Mouse (Mus musculus) hindbrain, postnatal 0 days (tissue): ENCODE measurements around the gene Pfn2. TPM values are rescaled to one million over a fixed set of nuclear protein-coding genes. Genes with fewer than 3 reads are reported as not detected.
A peak's percentile ranks its signal among the peaks of the same experiment; 100 is the strongest.

ENCODE experiments used
- ATAC-seq: fragments of 200-750 bp; cut with Nextera tagmentation; 2 replicates; pipeline ENCODE4 v1.8.0; 2017; ENCODE audit warnings: mild to moderate bottlenecking, moderate TSS enrichment, moderate library complexity
- DNase-seq: peaks from one replicate; pipeline ENCODE4 v3.0.0-alpha.2; 2015; ENCODE audit warnings: low spot score
- H3K27ac ChIP-seq: fragments of 300-500 bp; sonication (generic); 2 replicates; pipeline ENCODE4 v1.5.1; 2014; ENCODE audit warnings: mild to moderate bottlenecking
- H3K27me3 ChIP-seq: fragments of 300-500 bp; sonication (generic); 2 replicates; pipeline ENCODE4 v1.6.1; 2014; ENCODE audit warnings: low read length, mixed read lengths; ENCODE audit not compliant: insufficient read depth
- H3K36me3 ChIP-seq: fragments of 300-500 bp; sonication (generic); 2 replicates; pipeline ENCODE4 v1.6.1; 2014; ENCODE audit warnings: low read length, mixed read lengths; ENCODE audit not compliant: insufficient read depth
- H3K4me1 ChIP-seq: fragments of 300-500 bp; sonication (generic); 2 replicates; pipeline ENCODE4 v1.6.1; 2014; ENCODE audit warnings: antibody characterized with exemption, low read length, mixed read lengths; ENCODE audit not compliant: insufficient read depth
- H3K4me2 ChIP-seq: fragments of 300-500 bp; sonication (generic); 2 replicates; pipeline ENCODE4 v1.6.1; 2014; ENCODE audit warnings: low read depth, mild to moderate bottlenecking, low read length, moderate library complexity, mixed read lengths
- H3K4me3 ChIP-seq: fragments of 300-500 bp; sonication (generic); 2 replicates; pipeline ENCODE4 v1.5.1; 2014; ENCODE audit warnings: low read length
- H3K9ac ChIP-seq: fragments of 300-500 bp; sonication (generic); replicated peaks from 2 replicates; pipeline ENCODE4 v1.6.1; 2014; ENCODE audit warnings: mild to moderate bottlenecking, low read length, moderate library complexity, mixed read lengths
- H3K9me3 ChIP-seq: fragments of 300-500 bp; sonication (generic); 2 replicates; pipeline ENCODE4 v1.6.1; 2016; ENCODE audit warnings: low read length, mixed read lengths
- CTCF ChIP-seq: IDR thresholded peaks from 2 replicates; pipeline ENCODE4 v1.5.1; 2016; ENCODE audit warnings: antibody characterized with exemption, control low read depth, low read depth
- WGBS: fragments of 180-500 bp; shearing (Covaris S2); extraction: QIAGEN DNeasy Blood & Tissue Kit; methylation state at CpG from one replicate; pipeline ENCODE4 v1.1.7; 2014; 5-methylcytosine and 5-hydroxymethylcytosine counted together
- polyA plus RNA-seq: library from polyadenylated mRNA; unstranded; fragments of >200 nt; fragmentation: Nextera tagmentation; extraction: Ambion mirVana; gene quantifications from 2 replicates; pipeline ENCODE4 v1.2.1, GENCODE M21; 2015
- total RNA-seq: library from RNA; depleted of rRNA; stranded (reverse); fragments of >200 nt; gene quantifications from 2 replicates; pipeline ENCODE4 v1.2.3, GENCODE M21; 2014; rRNA removed

Gene Pfn2
- total RNA-seq (349 and 355 TPM in 2 replicates), polyA plus RNA-seq (714 and 750 TPM in 2 replicates)

- ATAC-seq, result peak; percentile 93
- WGBS, result under 1% methylated on average over 52 of the region's 52 CpGs
- DNase-seq, result peak; percentile 96
These were observed at the start of gene Pfn2 for GRCm38 (mm10) chr3:57847760-57848185. Pfn2 (minus strand) TSS chr3:57848079.

GRCm38 (mm10) chr3:57882945-57883344, 35.1 kb upstream of the Pfn2 start:
- no peak overlapping the region for H3K4me2 ChIP-seq
- no peaks in the 10 kb centered on the region for H3K27me3 ChIP-seq
- ATAC-seq, result no peak
- no peak overlapping the region for H3K27ac ChIP-seq
- no peaks in the 10 kb centered on the region for H3K36me3 ChIP-seq
- no peak overlapping the region for H3K9ac ChIP-seq
- H3K4me3 ChIP-seq, result no peak overlapping the region
- no peak for TF ChIP-seq CTCF
- DNase-seq, result no peak
- no peaks in the 10 kb centered on the region for H3K4me1 ChIP-seq
- whole genome bisulfite sequencing, result 70% methylated on average over 3 of the region's 3 CpGs
- H3K9me3 ChIP-seq, result no peaks in the 10 kb centered on the region

More at GRCm38 (mm10) chr3:57847760-57848185, at the start of gene Pfn2:
- Histone ChIP-seq H3K4me2 (peak within 1 kb of the TSS; percentile 76), H3K36me3 (peaks cover 3% of the 10 kb centered on the region; the same call in 1 of the 2 replicates), H3K4me3 (peak within 1 kb of the TSS; percentile 100), H3K9ac (peak within 1 kb of the TSS; percentile 100), H3K9me3 (no peaks in the 10 kb centered on the region), H3K27ac (peak within 1 kb of the TSS; percentile 99), H3K4me1 (peaks cover 8% of the 10 kb centered on the region; the same call in 1 of the 2 replicates), H3K27me3 (no peaks in the 10 kb centered on the region)
- peak; percentile 9; the same call in 1 of the 2 replicates for TF ChIP-seq CTCF

- no peaks in the 10 kb centered on the region for H3K9me3 ChIP-seq
- peaks cover 8% of the 10 kb centered on the region; the same call in 1 of the 2 replicates for H3K4me1 ChIP-seq
- no peak for TF ChIP-seq CTCF
- H3K27ac ChIP-seq, result peak overlapping the region; percentile 99
- ATAC-seq, result peak; percentile 88
- peak overlapping the region; percentile 100 for H3K9ac ChIP-seq
- peak overlapping the region; percentile 100 for H3K4me3 ChIP-seq
- H3K27me3 ChIP-seq, result no peaks in the 10 kb centered on the region
- peaks cover 4% of the 10 kb centered on the region; the same call in 1 of the 2 replicates for H3K36me3 ChIP-seq
- peak overlapping the region; percentile 76 for H3K4me2 ChIP-seq
- DNase-seq, result peak; percentile 75
- under 1% methylated on average over 72 of the region's 104 CpGs for WGBS
These were observed 743 bp downstream of the Pfn2 start for GRCm38 (mm10) chr3:57846912-57847759.

GRCm38 (mm10) chr3:57846662-57846911, 1.3 kb downstream of the Pfn2 start:
- Histone ChIP-seq H3K27ac (peak overlapping the region; percentile 99), H3K4me2 (peak overlapping the region; percentile 76), H3K9me3 (no peaks in the 10 kb centered on the region), H3K4me3 (peak overlapping the region; percentile 100), H3K27me3 (no peaks in the 10 kb centered on the region), H3K4me1 (peaks cover 8% of the 10 kb centered on the region; the same call in 1 of the 2 replicates), H3K9ac (peak overlapping the region; percentile 100), H3K36me3 (peaks cover 4% of the 10 kb centered on the region; the same call in 1 of the 2 replicates)
- 2% methylated on average over 9 of the region's 9 CpGs for WGBS
- no peak for ATAC-seq
- DNase-seq, result no peak
- TF ChIP-seq CTCF, result no peak

GRCm38 (mm10) chr3:57845786-57846661, 1.9 kb downstream of the Pfn2 start:
- Histone ChIP-seq H3K9ac (peak overlapping the region; percentile 100), H3K4me2 (peak overlapping the region; percentile 76), H3K9me3 (no peaks in the 10 kb centered on the region), H3K4me3 (peak overlapping the region; percentile 100), H3K4me1 (peaks cover 8% of the 10 kb centered on the region; the same call in 1 of the 2 replicates), H3K27ac (peak overlapping the region; percentile 99), H3K27me3 (no peaks in the 10 kb centered on the region), H3K36me3 (peaks cover 4% of the 10 kb centered on the region; the same call in 1 of the 2 replicates)
- TF ChIP-seq CTCF, result peak; percentile 42
- WGBS, result 5% methylated on average over 11 of the region's 11 CpGs
- no peak for ATAC-seq
- peak; percentile 77 for DNase-seq

GRCm38 (mm10) chr3:57843775-57844174, 4.1 kb downstream of the Pfn2 start:
- Histone ChIP-seq H3K4me2 (no peak overlapping the region), H3K27ac (no peak overlapping the region), H3K4me3 (no peak overlapping the region), H3K4me1 (peaks cover 8% of the 10 kb centered on the region; the same call in 1 of the 2 replicates), H3K9me3 (no peaks in the 10 kb centered on the region), H3K36me3 (peaks cover 4% of the 10 kb centered on the region; the same call in 1 of the 2 replicates), H3K9ac (no peak overlapping the region), H3K27me3 (no peaks in the 10 kb centered on the region)
- TF ChIP-seq CTCF, result peak; percentile 69
- peak; percentile 67 for DNase-seq
- ATAC-seq, result no peak
